Mouse (Mus musculus): Measurements from ENCODE around the gene Zfp692.
"Not testable (repeated sequence)": the region's sequence is repeated elsewhere in the genome, so short reads cannot be mapped to it uniquely, and the experiment has no call there.

The Zfp692 gene

DNA sequence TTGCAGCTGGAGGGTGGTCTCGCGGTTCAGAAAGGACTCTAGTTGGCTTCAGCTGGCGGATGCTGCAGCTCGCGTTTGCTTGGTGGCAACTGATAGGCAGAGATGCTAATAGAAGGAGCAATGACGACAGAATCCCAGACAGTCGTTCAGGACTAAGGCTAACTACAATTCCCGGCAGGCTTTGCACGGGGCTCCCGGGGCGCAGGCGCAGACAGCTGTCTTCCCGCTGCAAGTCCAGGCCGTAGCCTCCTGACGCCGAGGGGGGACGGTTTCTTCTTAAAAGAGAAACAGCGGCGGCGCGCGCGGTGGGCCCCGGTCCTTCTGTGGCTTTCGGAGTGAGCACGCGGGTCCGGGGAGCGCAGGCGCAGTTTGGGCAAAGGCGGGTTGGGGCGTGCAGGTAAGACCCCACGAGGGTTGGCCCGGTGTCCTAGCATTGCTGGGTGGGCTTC lies at the start of gene Zfp692:
Gene Zfp692, plus strand, starts transcription at position 210 of the 449 bp plus-strand sequence.
- DNase-seq (ENCODE audit: low spot score in 2 of 2) = peak; percentile 89 to 91

- no peak for DNase-seq (ENCODE audit: low spot score in 2 of 2)
Observed at GRCm38 (mm10) chr11:58257816-58258215, 49.1 kb upstream of the Zfp692 start.

DNA sequence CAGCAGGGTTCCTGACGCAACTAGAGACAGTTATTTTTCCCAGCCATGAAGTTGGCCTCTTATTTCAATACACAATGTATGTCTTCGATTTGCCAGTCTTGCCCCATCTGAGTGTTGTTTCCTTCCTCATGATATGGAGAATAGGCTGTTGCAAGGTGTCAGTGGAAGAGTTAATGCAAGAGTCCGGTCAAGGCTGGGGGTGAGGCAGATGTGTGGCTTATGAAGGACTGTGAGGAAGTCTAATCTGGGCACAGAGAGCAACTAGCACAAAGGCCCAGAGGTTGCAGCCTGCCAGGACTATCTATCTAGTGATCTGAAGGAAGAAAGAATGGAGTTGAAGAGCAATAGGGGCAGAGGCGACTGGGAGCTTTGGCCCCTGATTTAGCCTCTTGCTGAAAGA lies 46.7 kb upstream of the Zfp692 start:
- no peak for DNase-seq (ENCODE audit: low spot score in 2 of 2)

GRCm38 (mm10) chr11:58261826-58262225 lies 45.0 kb upstream of the Zfp692 start:
- DNase-seq (ENCODE audit: low spot score in 2 of 2) = no peak

GRCm38 (mm10) chr11:58262336-58262735 lies 44.5 kb upstream of the Zfp692 start:
- no peak for DNase-seq (ENCODE audit: low spot score in 2 of 2)

DNA sequence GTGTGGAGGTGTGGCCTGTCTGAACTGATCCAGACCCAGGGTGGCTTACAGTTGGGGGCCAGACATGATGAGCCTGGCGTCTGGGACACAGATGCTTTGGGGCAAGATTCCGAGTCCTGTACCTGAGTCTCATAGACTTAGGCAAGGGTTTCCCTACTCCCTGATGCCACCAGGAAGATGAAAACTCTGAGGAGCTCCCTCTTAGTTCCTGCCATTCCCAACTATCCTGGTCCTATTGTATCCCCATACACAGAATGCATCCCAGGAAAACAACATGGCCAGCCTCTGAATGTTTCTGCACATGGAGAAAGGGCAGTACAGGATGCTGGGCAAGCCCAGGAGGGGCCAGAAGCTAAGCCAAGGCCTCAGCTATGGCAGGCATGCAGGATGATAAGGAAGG lies 43.4 kb upstream of the Zfp692 start:
- DNase-seq (ENCODE audit: low spot score in 2 of 2) = no peak

DNA sequence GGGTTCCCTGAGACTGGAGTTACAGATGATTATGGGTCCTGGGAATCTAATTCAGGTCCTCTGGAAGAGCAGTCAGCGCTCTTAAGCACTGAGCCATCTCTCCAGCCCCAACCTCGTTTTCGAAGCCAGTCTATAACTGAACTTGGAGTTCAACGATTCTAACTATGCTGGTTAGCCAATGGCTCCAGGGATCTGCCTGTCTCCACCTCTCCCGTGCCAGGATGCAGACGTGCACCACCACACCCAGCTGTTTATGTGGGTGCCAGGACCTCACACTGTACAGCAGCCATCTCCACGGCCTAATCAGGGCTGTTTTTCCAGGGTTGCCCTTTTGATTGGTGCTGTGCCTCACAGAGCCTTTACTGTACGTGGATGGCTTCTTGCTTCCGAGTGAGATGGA lies 42.3 kb upstream of the Zfp692 start:
- no peak for DNase-seq (ENCODE audit: low spot score in 2 of 2)

GRCm38 (mm10) chr11:58268285-58268684 lies 38.6 kb upstream of the Zfp692 start:
- DNase-seq (ENCODE audit: low spot score in 2 of 2) = no peak

- no peak for DNase-seq (ENCODE audit: low spot score in 2 of 2)
Observed at GRCm38 (mm10) chr11:58274572-58274971, 32.3 kb upstream of the Zfp692 start, which contains the start of gene 4930438A08Rik. Gene 4930438A08Rik, plus strand, starts transcription at chr11:58274799.

GRCm38 (mm10) chr11:58275756-58276155 lies 31.1 kb upstream of the Zfp692 start:
- DNase-seq (ENCODE audit: low spot score in 2 of 2) = no peak

DNA sequence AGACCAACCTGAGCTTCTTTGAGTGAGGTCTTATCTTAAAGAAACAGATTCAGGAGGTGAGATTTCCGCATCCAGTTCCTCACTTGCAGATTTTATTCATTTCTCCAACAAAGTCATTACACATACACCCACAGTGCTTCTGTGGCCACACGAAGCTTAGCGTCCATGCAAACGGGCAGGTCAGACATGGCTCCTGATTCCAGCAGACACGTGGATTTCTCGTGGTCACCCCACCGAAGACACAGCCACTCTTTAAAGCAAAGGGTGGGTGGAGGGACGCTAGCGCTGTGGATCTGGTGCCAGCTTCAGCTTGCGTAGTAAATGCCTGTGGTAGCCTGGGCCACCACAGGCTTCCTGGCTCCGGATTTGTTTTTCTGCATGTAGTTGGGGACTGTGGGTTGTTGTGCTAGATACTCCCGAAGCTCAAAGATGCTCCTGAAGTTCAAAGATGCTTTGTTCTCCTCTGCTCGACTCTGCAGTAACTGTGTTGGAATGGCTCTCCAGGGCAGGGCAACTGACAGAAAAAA lies 24.8 kb upstream of the Zfp692 start:
- DNase-seq (ENCODE audit: low spot score in 2 of 2) = no peak

GRCm38 (mm10) chr11:58282518-58282917 lies 24.4 kb upstream of the Zfp692 start:
- no peak for DNase-seq (ENCODE audit: low spot score in 2 of 2)

- no peak for DNase-seq (ENCODE audit: low spot score in 2 of 2)
Observed at GRCm38 (mm10) chr11:58289992-58290682, 16.7 kb upstream of the Zfp692 start.

GRCm38 (mm10) chr11:58290812-58291211 lies 16.1 kb upstream of the Zfp692 start:
- no peak for DNase-seq (ENCODE audit: low spot score in 2 of 2)

DNA sequence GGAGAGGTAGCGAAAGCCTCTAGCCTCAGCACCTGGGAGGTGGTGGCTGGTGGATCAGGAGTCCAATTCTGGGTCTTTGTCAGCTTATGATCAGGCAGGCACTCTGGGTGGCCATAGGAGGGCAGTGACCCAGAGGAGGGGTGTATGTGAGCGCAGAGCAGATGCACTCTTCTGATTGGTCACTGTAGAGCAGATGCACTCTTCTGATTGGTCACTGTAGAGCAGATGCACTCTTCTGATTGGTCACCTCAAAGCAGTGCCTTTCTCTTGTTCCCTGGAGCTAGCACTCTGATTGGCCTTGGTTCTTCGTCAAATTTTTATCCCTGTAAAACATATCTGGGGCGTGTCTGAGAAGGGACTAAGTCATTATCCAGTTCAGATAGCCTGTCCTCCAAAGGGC lies 14.1 kb upstream of the Zfp692 start:
- no peak for DNase-seq (ENCODE audit: low spot score in 2 of 2)

DNA sequence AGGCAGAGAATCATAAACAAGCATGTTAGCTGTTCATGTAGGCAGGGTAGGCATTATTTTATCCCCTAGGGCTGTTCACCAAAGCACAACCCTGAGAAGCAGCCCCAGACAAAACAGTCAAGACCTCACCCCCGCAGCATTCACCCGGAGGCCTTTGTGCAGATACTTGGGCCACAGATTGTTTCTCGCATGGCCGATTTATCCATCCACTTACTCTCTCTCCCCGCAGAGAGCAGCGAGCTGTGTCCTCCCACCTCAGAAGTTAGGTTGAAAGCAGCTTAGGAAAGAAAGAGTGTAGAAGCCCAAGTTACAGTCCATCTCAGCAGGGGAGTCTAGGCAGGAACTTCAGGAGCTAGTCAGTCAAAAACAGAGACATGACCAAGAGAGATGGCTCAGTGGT lies 9.5 kb upstream of the Zfp692 start:
- DNase-seq (ENCODE audit: low spot score in 2 of 2) = no peak

DNA sequence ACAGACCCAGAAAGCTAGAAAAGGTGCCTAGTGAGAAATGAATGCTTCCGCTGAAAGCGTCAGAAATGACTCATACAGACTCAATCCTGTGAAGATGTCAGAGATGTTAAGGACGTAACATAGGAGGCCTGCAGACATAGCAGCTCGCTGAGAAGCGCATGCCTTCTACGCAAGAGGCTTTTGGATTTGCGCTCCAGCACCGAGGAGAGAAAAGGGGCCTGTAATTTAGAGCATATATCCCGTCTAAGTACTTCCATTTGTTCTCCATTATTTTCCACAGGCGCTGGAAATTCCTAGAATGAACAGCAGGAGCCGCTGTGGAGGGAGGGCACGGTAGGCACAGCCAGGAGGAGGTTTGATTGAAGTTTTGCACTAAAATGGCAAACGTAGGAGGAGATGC lies 5.8 kb upstream of the Zfp692 start:
- peak; percentile 43 to 52 for DNase-seq (ENCODE audit: low spot score in 2 of 2)

DNA sequence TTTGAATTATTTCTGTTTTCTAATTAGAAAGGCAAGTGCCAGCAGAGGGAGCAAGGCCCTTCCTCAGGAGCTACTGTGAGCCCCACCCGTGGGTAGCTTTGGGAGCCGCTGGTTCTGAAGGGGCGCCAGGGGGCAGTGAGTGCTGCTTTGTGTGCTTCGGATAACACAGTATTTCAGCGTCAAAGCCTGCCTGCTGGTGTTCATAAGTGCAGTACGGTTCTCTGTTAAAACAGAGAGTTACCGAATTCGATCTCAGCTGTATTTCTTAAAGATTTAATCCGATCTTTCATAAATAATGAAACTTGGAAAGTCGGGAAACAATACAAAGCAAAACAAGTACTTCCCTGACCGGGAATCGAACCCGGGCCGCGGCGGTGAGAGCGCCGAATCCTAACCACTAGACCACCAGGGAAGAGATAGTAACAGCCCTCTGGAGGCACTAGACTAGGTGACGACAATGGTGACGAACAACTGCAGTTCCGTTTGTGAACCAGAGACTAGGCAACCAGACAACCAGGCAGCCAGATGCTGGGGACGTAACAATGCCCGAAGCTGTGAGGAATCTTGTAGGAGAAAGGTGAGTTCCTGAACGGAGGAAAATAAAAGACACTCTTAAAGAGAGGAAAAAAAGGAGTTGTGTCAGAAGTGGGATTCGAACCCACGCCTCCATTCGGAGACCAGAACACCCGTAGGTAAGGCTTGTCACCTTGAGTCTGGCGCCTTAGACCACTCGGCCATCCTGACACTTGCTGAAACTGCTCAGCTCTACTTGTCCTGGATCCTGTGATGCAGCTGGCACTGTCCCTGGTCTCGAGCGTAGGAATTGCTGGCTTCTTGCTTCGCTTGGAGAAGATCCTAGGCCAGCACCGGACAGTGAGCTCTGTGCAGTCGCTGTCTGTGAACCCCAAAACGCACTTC lies 4.8 kb upstream of the Zfp692 start:
- peak; percentile 92 to 95 for DNase-seq (ENCODE audit: low spot score in 2 of 2)

DNA sequence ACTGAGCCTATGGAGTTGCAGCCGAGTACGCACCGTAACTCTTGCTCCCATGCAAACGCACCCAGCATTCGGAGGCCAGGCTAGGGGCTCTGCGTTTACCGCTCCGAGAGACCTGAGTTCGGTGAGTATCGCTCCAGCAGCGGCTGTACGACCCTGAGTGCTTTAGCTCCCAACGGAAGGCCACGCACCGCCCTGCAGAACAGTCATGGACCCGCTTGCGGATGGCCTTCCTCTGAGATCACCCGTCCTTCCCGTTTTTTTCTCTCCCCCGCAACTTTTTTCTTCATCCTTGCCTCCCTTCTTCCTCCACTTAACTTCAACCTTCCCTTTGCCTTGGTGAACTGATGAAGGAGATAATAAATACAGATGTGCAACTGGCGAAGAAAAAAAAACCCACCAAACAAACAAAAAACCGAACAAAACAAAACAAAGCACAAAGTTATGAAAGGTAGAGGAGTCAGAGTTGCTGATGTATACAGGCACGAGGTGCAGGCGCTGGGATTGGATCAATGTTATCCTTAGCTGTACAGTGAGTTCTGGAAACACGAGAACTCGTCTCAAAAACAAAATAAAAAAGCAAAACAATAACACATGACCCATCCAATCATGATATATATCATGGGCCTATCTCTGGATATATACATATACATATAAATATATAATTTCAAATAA lies 4.0 kb upstream of the Zfp692 start:
- DNase-seq (ENCODE audit: low spot score in 2 of 2) = no peak

DNA sequence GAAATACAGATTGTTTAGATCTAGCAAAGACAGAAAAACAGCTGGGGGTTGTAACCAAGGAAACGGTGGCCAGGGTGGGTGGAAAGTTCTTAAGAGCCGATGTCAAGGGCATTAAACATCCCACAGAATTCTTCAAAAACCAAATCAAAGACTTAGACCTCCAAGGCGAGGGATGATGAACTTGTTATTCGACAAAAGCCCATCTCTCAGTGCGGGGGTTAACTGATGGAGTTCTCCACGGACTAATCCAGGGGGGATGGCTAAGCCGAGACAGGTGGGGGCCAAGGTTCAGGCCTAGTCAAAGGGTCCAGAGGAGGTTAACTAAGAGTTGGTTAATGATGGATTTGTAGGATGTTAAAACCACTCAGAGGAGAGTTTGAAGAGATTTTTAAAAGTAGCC lies 3.3 kb upstream of the Zfp692 start:
- no peak for DNase-seq (ENCODE audit: low spot score in 2 of 2)

DNA sequence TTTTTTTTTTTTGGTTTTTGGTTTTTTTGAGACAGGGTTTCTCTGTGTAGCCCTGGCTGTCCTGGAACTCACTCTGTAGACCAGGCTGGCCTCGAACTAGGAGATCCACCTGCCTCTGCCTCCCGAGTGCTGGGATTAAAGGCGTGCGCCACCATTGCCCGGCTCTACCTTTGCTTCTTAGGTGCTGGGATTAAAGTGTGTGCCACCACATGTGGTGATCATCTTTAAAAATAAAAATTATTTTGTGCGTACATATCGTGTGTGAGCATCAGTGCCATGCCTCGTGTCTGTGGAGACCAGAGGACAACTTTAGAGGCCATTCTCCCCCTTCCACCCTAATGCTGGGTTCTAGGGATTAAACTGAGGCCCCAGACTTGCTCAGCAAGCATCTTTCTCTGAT lies 1.6 kb upstream of the Zfp692 start:
- not testable (repeated sequence) for DNase-seq (ENCODE audit: low spot score in 2 of 2)

Measured in thymus, postnatal 10 days (tissue).